Mouse (Mus musculus) kidney, adult 2 months (tissue): ENCODE data around the gene Azgp1.
"Not testable (repeated sequence)": the region's sequence is repeated elsewhere in the genome, so short reads cannot be mapped to it uniquely, and the experiment has no call there.

Source experiments
- CTCF ChIP-seq: fragments of 200-500 bp; conservative IDR thresholded peaks from 2 replicates; pipeline ENCODE4 v1.5.1; 2011; ENCODE audit warnings: low read depth, mild to moderate bottlenecking, control low read depth, low read length, moderate library complexity, mixed read lengths; ENCODE audit not compliant: insufficient read depth, insufficient read length
- POLR2A ChIP-seq: fragments of 200-500 bp; IDR thresholded peaks from one replicate; pipeline ENCODE4 v1.6.1; 2011; ENCODE audit warnings: low read depth, low read length, control low read depth

- TF ChIP-seq CTCF, POLR2A: not testable (repeated sequence)
Measured at GRCm38 (mm10) chr5:138020961-138021479, 39.7 kb downstream of the Azgp1 start, which contains the start of the genes Smok3a and Smok3b.
